Mouse (Mus musculus) layer of hippocampus, adult 9-10 months (tissue): Measurements from ENCODE around the gene Pip5k1c.

ENCODE experiments used
- DNase-seq: peaks from one replicate; pipeline ENCODE4 v3.0.0; 2022; ENCODE audit warnings: low spot score

Pip5k1c gene

DNA sequence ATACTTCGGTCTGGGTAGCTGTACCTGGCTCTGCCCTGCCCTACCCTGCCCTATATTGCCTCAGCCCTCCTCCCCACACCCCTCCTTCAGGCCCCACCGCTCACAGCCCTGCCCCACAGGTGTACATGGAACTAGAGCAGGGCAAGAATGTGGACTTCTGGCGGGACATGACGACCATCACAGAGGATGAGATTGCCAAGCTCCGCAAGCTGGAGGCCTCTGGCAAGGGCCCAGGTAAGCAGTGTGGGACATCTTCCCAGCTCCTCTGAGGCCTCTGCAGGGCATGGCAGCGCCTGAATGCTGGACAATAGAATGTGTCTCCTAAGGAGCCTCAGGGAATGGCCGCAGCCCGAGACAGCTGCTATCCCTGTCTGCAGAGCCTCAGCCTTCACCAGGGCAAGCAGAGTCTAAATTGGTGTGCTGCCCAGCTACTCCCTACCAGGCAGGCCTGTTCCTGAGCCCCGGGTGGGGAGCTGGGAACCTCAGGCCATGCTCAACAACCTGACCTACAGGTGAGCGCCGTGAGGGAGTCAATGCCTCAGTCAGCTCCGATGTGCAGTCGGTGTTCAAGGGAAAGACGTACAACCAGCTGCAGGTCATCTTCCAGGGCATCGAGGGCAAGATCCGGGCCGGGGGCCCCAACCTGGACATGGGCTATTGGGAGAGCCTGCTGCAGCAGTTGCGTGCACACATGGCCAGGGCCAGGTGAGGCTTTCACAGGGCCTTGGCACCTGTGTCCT lies 31.2 kb downstream of the Pip5k1c start:
- DNase-seq = no peak

DNA sequence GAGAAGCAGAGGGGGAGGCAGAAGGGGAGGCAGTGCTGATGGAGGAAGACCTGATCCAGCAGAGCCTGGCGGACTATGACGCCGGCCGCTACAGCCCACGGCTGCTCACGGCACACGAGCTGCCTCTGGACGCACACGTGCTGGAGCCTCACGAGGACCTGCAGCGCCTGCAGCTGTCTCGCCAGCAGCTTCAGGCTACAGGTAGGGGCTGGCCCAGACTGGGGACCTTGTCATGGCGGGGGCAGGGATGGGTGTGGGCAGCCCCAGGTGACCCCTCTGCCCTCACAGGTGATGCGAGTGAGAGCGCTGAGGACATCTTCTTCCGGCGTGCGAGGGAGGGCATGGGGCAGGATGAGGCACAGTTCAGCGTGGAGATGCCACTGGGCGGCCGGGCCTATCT lies 32.4 kb downstream of the Pip5k1c start:
- no peak for DNase-seq

- DNase-seq = no peak
These were observed 33.0 kb downstream of the Pip5k1c start for GRCm38 (mm10) chr10:81325781-81326180.

GRCm38 (mm10) chr10:81326858-81327257 lies 34.1 kb downstream of the Pip5k1c start:
- no peak for DNase-seq

DNA sequence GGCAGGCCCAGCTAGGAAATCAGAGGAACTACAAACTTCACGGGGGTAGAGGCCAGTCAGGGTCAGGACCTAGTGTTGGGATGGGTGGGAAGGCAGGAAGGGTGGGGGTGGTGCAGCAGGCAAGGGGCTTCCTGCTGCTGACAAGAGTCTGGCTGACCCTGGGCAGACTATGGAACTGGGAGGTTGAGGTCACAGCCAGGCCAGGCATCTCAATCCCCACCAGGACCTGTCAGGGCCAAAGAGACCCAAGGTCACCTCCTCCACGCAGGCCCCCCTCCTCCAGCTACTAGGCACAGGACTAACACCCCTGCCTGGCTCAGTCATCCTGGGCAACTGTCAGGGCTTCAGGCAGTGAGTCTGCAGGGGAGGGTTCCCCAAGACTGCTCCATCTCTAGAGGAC lies 35.2 kb downstream of the Pip5k1c start:
- DNase-seq = no peak

DNA sequence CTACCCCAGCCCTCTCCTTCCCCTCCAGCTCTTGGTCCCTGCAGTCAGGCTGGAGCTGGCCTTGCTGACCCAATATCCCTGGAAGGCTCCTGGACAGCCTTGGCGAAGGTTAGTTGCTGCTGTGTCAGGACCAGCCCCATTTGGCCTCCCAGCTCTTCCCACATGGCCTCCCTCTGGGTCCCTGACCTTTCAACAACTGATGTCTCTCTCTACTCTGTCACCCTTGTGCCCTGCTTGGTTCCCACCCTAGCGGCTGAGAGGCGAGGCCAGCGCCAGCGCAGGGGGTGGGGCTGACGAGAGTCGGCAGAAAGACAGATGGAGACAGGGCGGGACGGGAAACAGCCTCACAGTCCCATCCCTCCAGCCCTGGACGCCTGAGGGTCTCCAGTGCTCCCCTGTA lies 35.6 kb downstream of the Pip5k1c start, which contains the start of gene Tbxa2r:
Gene Tbxa2r, plus strand, starts transcription at position 346 of the 400 bp plus-strand sequence.
- DNase-seq = no peak

DNA sequence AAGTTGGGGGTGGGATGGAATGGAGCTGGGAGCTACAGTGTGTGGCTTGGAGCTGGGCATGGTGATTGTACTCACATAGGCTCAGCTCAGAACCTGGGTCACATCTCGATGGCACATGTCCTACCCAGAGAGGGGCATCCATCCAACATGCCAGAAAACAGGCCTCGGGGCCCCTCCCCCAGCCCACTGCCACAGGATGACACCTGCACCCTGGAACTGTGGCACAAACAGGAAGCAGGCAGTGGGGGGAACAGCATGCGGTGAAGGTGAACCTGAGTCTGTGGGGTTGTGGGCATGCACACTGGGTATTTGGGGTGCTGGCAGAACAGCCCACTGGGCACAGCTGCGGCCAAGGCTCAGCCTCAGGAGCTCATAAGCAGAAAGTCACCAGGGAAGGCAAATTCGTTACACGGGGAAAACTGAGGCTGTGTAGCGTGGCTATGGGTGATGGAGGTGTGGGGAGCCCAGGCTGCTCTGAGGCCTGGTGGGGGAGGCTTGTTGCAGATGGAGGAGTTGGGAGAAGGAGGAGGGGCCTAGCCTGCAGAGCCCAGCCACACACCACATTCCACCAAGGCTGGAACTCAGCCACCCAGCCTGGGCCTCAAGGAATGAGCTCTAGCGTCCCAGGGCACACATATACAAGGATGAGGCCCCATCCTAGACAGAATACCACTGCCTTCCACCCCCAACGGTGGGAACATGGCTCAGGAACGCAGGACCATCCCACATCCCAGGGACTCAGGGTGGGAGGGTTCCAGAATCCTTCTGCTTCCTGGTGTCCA lies 36.6 kb downstream of the Pip5k1c start:
- DNase-seq = no peak

DNA sequence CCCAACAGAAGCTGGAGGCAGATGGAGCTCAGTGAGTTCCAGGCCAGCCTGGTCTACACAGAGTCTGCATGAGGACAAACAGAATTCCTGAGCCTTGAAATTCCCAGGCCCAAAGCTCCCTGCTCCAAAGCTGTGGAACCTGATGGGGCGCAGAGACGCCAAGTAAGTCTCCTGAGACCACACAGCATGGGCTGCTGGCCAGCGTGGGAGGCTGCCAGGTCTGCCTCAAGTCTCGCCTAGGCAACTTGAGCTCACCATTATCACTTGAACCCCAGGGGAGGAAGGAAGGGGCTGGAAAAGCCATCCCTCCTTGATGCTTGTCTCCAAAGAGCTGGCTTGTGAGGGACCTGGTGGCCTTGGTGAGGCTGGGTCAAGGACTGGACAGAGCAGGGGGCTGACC lies 37.2 kb downstream of the Pip5k1c start:
- DNase-seq = no peak

DNA sequence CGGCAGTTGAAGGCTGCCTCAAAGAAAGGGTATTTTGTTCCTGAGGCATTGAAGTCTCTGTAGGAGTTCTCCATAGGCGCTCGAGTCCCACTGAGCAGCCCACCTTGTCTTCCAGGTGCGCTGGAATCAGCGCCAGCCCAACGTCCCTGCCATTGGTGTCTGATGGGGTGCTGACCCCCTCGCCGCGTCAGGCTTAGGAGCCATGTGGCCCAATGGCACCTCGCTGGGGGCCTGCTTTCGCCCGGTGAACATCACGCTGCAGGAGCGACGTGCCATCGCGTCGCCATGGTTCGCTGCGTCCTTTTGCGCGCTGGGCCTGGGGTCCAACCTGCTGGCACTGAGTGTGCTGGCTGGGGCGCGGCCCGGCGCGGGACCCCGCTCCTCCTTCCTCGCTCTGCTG lies 39.5 kb downstream of the Pip5k1c start:
- DNase-seq = no peak

- DNase-seq = no peak
These were observed 41.6 kb downstream of the Pip5k1c start for GRCm38 (mm10) chr10:81334324-81334723.

- no peak for DNase-seq
These were observed 42.9 kb downstream of the Pip5k1c start for GRCm38 (mm10) chr10:81335393-81336340.

- no peak for DNase-seq
These were observed 43.8 kb downstream of the Pip5k1c start for GRCm38 (mm10) chr10:81336558-81336957.

- no peak for DNase-seq
These were observed 48.0 kb downstream of the Pip5k1c start for GRCm38 (mm10) chr10:81340551-81341332.

DNA sequence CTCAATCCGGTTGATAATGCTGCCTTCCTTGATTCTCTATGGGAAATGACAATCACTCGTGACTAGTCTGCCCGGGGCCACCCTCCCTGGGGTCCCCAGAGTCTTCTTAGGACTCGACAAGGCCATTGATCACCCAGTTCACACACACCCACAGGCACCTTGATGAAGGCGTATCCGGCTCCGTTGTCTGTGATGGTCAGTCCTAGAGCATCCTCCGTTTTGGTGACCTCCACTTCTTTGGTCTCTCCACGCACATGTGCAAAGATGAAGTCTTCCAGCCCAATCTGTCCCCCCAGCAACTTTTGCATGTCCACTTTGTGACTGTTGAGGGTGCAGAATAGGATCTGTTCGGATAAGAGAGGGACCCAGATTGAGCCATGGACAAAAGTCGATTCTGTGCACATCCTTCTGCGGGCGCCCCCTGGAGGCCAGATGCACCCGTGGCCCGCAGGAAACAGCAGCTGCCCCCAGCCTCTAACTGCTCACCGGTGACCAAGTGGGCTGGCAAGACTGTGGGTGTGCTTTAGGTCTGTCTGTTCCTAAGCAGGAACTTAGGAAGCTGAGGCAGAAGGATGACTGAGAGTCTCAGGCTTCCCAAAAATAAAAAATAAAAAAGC lies 48.7 kb downstream of the Pip5k1c start:
- no peak for DNase-seq

- DNase-seq = no peak
These were observed 50.1 kb downstream of the Pip5k1c start, which contains the start of gene Gipc3 for GRCm38 (mm10) chr10:81342686-81343505. Gene Gipc3 (minus strand): TSS chr10:81343266.

DNA sequence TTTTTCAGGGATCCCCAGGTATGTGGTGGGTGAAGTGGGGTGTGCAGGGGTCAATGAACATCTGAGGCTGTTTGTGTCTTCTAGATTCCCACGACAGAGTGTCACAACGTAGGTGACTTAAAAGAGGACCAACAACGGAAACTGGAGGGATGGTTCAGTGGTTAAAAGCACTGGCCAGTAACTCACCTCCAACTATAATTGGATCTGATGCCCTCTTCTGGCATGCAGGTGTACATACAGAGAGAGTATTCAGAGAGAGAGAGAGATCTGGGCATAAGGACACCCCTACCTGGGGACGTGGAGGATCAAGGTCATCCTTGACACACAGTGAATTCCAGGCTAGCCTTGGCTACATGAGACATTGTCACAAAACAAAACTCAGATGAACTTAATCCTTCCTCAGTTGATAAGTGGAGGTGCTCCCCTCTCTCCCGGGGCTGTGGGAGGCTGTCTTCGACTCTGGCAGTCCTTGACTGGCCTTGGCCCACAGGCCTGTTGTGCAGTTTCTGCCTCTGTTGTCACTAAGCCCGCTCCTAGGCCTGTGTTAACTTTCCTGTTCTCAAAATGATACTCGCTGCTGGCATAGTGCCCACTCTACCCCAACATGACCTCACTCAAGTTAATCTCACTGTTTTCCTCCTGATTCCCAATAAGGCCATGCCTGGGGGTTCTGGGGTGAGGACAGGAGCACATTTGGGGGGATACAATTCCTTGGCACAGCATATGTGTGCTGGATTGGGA lies 51.8 kb downstream of the Pip5k1c start:
- no peak for DNase-seq

GRCm38 (mm10) chr10:81345162-81345534 lies 52.4 kb downstream of the Pip5k1c start:
- DNase-seq = no peak

DNA sequence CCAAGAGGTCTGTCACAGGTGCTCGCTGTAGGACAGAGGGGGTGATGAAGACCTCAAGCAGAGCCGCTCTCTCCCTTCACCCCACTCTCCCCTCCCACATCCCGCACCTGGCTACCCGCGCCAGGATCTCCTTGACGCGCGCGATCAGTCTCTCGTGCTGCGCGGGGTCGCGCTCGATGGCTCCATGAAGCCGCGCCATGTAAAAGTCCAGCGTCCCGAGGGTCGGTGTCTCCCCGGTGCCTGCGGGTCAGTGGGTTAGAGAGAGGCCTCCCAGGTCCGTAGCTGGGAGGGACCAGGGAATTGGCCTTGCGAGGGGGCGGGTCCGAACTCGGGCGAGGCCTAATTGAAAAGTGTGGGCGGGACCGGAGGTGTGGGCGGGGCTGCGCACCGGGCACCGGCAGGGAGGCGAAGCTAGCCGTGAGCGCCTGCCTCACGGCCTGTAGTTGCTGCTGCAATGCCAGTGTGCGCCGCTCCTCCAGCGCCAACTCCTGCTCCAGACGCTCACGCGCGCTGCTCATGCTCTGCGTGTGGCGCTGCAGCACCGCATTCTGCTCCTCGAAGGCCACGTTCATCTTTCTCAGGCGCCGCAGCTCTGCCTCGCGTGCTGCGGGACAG lies 53.8 kb downstream of the Pip5k1c start:
- DNase-seq = no peak

DNA sequence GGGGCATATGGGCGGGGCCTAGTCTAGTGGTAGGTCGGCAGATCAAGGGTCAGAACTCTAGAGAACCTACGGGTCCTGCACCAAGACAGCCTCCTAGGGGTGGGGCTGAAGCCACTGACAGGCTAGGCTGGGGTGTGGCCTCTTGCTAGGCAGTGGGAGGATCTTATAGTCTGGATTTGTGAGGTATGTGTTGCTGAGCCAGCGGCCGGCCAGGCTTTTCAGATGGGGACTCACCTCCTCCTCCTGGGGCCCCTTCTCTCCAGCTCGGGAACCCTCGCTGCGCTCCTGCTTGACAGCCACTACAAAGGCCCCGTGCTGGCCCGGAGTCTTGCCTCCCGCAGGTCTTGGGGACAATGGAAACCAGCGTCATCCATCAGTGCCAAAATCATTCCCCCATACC lies 56.4 kb downstream of the Pip5k1c start:
- no peak for DNase-seq
